Comparison of ENCODE assay signal across 8 mouse cellular contexts in genomic region chr8:70522592-70523403, GRCm38 (mm10). TPM values are rescaled to one million over a fixed set of nuclear protein-coding genes. Genes with fewer than 3 reads are reported as not detected.
A peak's percentile ranks its signal among the peaks of the same experiment; 100 is the strongest.
DNase-seq lines count a peak whose midpoint lies in the region; TF ChIP-seq lines count a peak whose summit lies in the region.

No protein-coding gene starts in this region.

- H3K36me3 ChIP-seq in megakaryocyte, embryonic 14.5 days (replicated peaks; ENCODE audit: low read length) = peaks cover 30% of the 10 kb centered on the region

- H3K27me3 ChIP-seq in megakaryocyte, embryonic 14.5 days (replicated peaks) = no peaks in the 10 kb centered on the region

- peak overlapping the region; percentile 79 for H3K4me3 ChIP-seq in gastrocnemius, adult 2 months
- H3K4me3 ChIP-seq in megakaryocyte, embryonic 14.5 days (replicated peaks) = peak overlapping the region; percentile 96

- no peaks in the 10 kb centered on the region for H3K9me3 ChIP-seq in megakaryocyte, embryonic 14.5 days

- peak; percentile 99 for DNase-seq in WW6 (ENCODE audit: low read depth, low spot score)
- peak; percentile 92 to 95 for DNase-seq in cerebellum, postnatal 4 days (ENCODE audit: low spot score in 2 of 2)
- peak; percentile 97 for DNase-seq in gastrocnemius, adult 2 months
- peak; percentile 86 for DNase-seq in hindlimb bud, embryonic 11.5 days (ENCODE audit: extremely low spot score, low read depth, low spot score)
- DNase-seq in left cerebral cortex, adult 8-10 months (ENCODE audit: low spot score in 2 of 2) = peak; percentile 90 to 96
- DNase-seq in right cerebral cortex, postnatal 10 days (ENCODE audit: low spot score in 2 of 2) = peak; percentile 97 to 98
- DNase-seq in urinary bladder, postnatal 25 days (ENCODE audit: low spot score) = peak; percentile 92

- peak; percentile 67 for TF ChIP-seq CTCF in gastrocnemius, adult 2 months (IDR thresholded peaks at IDR 0.05)

- H3K4me1 ChIP-seq in megakaryocyte, embryonic 14.5 days = peaks cover 50% of the 10 kb centered on the region

- intact Hi-C loops in gastrocnemius, adult 2 months (cut with DNase I) = loop anchor here (2.0 to 5.0 kb wide), 2 partner anchors 16 to 65 kb away; partner anchors contain the start of gene Ell

- peak overlapping the region; percentile 92 for H3K27ac ChIP-seq in gastrocnemius, adult 2 months

RNA-seq across cellular contexts. Expression of gene Fkbp8, which starts 4.7 kb away (rescaled TPM):
- 100 to 1,000 TPM; 108 to 112 TPM for total RNA-seq in gastrocnemius, adult 2 months (2021)
- total RNA-seq in left cerebral cortex, adult 8-10 months (2022) = 100 to 1,000 TPM; 419 to 440 (median 422) TPM
- polyA plus RNA-seq in megakaryocyte, embryonic 14.5 days (2012; ENCODE audit: insufficient read depth, low replicate concordance) = 3,667 and 5,102 TPM in 2 replicates

RNA-seq across cellular contexts. Expression of gene Kxd1, which starts 5.0 kb away (rescaled TPM):
- 10 to 100 TPM; 70.4 to 83.9 TPM for total RNA-seq in gastrocnemius, adult 2 months (2021)
- total RNA-seq in left cerebral cortex, adult 8-10 months (2022) = 10 to 100 TPM; 43.0 to 52.5 (median 47.1) TPM
- polyA plus RNA-seq in megakaryocyte, embryonic 14.5 days (2012; ENCODE audit: insufficient read depth, low replicate concordance) = 33.5 and 40.2 TPM in 2 replicates

RNA-seq across cellular contexts. Expression of gene Uba52, which starts 12.2 kb away (rescaled TPM):
- 100 to 1,000 TPM; 777 to 924 TPM for total RNA-seq in gastrocnemius, adult 2 months (2021)
- 1,000 to 10,000 TPM in 1 of 4 experiments, 100 to 1,000 TPM in 3; 847 to 1,003 (median 930) TPM for total RNA-seq in left cerebral cortex, adult 8-10 months (2022)
- polyA plus RNA-seq in megakaryocyte, embryonic 14.5 days (2012; ENCODE audit: insufficient read depth, low replicate concordance) = 499 and 989 TPM in 2 replicates

RNA-seq across cellular contexts. Expression of gene Rex1bd, which starts 16.2 kb away (rescaled TPM):
- total RNA-seq in gastrocnemius, adult 2 months (2021) = 100 to 1,000 TPM; 146 to 148 TPM
- 100 to 1,000 TPM; 103 to 117 (median 109) TPM for total RNA-seq in left cerebral cortex, adult 8-10 months (2022)
- polyA plus RNA-seq in megakaryocyte, embryonic 14.5 days (2012; ENCODE audit: insufficient read depth, low replicate concordance) = 135 and 319 TPM in 2 replicates

RNA-seq across cellular contexts. Expression of gene Ell, which starts 16.5 kb away (rescaled TPM):
- total RNA-seq in gastrocnemius, adult 2 months (2021) = 10 to 100 TPM; 11.9 to 14.6 TPM
- total RNA-seq in left cerebral cortex, adult 8-10 months (2022) = 10 to 100 TPM; 17.6 to 25.3 (median 19.2) TPM
- polyA plus RNA-seq in megakaryocyte, embryonic 14.5 days (2012; ENCODE audit: insufficient read depth, low replicate concordance) = 58.8 and 65.3 TPM in 2 replicates

Comparison
In these comparisons a context has a peak if more than half of its experiments do, and no peak if none do; other contexts are left out.
1. Peak in every context shown above with its lines: DNase-seq, H3K4me3 ChIP-seq and H3K27ac ChIP-seq.